Mouse (Mus musculus): ENCODE measurements around the gene Clic4. TPM values are rescaled to one million over a fixed set of nuclear protein-coding genes. Genes with fewer than 3 reads are reported as not detected.

Clic4 gene
- total and polyA plus RNA-seq, 2 experiments from 2014 or later, result 41.5 to 65.2 TPM

DNA sequence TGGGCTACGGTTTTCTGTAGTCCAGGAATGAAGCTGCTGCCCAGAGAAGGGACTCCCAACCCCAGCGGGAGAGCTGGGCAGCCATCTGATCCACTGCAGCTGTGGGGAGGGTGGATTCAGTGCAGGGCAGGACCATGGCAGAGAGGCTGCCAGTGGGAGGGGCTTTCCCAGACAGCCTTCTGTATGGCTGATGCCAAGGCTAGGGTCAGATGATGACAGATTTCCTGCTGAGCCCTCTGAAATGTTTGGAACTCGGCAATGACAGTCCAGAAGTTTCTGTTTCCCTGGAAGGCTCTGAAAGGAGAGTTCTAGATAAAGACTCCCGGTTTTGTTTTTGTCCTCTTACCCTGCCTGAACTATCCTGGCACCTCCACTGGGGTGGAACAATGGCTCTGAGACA, 40.1 kb upstream of the Clic4 start:
- Histone ChIP-seq H3K9ac (no peak overlapping the region), H3K4me1 (ENCODE audit: insufficient read depth) (no peaks in the 10 kb centered on the region), H3K9me3 (ENCODE audit: low read length) (no peaks in the 10 kb centered on the region), H3K36me3 (ENCODE audit: insufficient read depth) (peaks cover 12% of the 10 kb centered on the region), H3K27me3 (ENCODE audit: insufficient read depth, low read length) (no peaks in the 10 kb centered on the region), H3K4me2 (ENCODE audit: low read depth) (no peak overlapping the region), H3K4me3 (ENCODE audit: low read depth, low read length) (no peak overlapping the region), H3K27ac (ENCODE audit: low read depth, low read length) (no peak overlapping the region)
- DNase-seq, result no peak
- no peak for TF ChIP-seq CTCF (IDR thresholded peaks at IDR 0.05; ENCODE audit: low read depth)
- ATAC-seq, result peak; percentile 53; the same call in 1 of the 2 replicates
- 41% methylated on average over 4 of the region's 4 CpGs for WGBS

DNA sequence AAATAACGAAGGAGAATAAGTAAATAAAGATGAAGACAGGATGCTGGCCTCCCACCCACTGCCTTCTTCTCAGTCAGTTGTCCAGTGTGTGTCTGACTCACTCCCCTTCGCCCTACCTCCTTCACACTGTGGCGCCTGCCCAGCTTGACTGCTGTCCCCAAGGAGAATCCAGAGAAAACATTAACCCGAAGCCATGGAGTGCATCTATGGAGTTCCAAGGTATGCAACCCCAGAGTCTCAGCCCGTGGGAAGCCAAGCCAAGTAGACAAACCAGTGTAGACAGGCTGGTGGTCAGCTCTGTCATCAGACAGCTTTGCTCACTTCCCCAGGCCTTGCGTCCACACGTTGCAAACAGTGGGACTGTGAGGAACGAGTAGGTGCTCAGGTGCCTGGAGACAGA, 37.8 kb upstream of the Clic4 start:
- 88% methylated on average over 8 of the region's 8 CpGs for WGBS
- Histone ChIP-seq H3K9ac (no peak overlapping the region), H3K36me3 (ENCODE audit: insufficient read depth) (peaks cover 6% of the 10 kb centered on the region), H3K9me3 (ENCODE audit: low read length) (no peaks in the 10 kb centered on the region), H3K27me3 (ENCODE audit: insufficient read depth, low read length) (no peaks in the 10 kb centered on the region), H3K4me1 (ENCODE audit: insufficient read depth) (no peaks in the 10 kb centered on the region), H3K4me3 (ENCODE audit: low read depth, low read length) (no peak overlapping the region), H3K27ac (ENCODE audit: low read depth, low read length) (no peak overlapping the region), H3K4me2 (ENCODE audit: low read depth) (no peak overlapping the region)
- no peak for ATAC-seq
- no peak for TF ChIP-seq CTCF (IDR thresholded peaks at IDR 0.05; ENCODE audit: low read depth)
- no peak for DNase-seq

DNA sequence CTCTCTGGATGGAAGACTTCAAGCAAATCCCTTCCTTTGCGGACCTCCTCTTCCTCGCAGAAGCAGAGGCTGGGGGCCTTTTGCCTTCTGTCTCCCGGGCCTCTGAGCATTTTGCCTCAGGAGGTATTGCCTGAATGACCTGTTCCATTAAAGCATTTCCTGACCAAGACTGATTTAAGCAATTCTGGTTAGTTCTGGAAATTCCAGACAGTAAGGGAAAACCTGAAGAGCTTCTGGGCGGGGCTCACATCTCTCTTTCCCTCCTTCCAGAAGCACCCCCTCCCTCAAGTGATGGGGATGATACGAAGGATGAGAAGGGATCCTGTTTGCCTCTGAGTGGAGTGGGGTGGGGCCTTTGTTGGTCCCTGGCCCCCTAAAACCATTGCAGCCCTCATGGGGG, 37.1 kb upstream of the Clic4 start:
- no peak for ATAC-seq
- TF ChIP-seq CTCF (IDR thresholded peaks at IDR 0.05; ENCODE audit: low read depth), result no peak
- 75% methylated on average over 5 of the region's 5 CpGs for WGBS

DNA sequence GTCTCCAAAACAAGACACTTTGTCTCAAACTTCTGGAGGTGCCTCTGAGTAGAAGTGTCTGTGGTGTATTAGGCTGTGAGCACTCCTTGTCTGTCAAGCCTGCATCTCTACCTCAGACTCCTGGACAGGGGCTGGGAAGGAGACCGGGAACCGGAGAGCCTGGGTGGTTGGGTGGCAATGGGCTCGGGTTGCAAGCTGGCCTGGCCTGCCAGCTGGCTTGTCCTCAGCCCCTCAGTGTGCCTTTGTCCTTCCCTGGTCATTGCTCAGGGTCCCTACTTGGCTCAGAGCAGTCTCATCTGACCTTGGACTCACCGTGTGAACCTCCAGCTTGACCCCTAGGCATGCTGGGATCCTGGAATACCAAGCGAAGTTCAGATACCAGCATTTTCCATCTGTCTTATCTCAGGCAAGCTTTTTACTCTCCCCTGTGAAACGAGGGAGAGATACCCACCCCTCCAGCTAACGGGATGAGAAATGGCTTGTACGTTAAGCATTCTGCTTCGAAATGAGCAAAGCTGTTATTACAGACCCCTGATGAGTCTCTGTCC, 36.6 kb upstream of the Clic4 start:
- Histone ChIP-seq H3K4me3 (ENCODE audit: low read depth, low read length) (no peak overlapping the region), H3K9ac (no peak overlapping the region), H3K36me3 (ENCODE audit: insufficient read depth) (no peaks in the 10 kb centered on the region), H3K4me2 (ENCODE audit: low read depth) (no peak overlapping the region), H3K4me1 (ENCODE audit: insufficient read depth) (no peaks in the 10 kb centered on the region), H3K27ac (ENCODE audit: low read depth, low read length) (no peak overlapping the region), H3K9me3 (ENCODE audit: low read length) (no peaks in the 10 kb centered on the region), H3K27me3 (ENCODE audit: insufficient read depth, low read length) (no peaks in the 10 kb centered on the region)
- no peak for DNase-seq
- ATAC-seq, result no peak
- TF ChIP-seq CTCF (IDR thresholded peaks at IDR 0.05; ENCODE audit: low read depth), result no peak
- 61% methylated on average over 9 of the region's 9 CpGs for WGBS

More for the DNA sequence above, 37.1 kb upstream of the Clic4 start:
- Histone ChIP-seq H3K4me3 (ENCODE audit: low read depth, low read length) (no peak overlapping the region), H3K9me3 (ENCODE audit: low read length) (no peaks in the 10 kb centered on the region), H3K27me3 (ENCODE audit: insufficient read depth, low read length) (no peaks in the 10 kb centered on the region), H3K9ac (no peak overlapping the region), H3K36me3 (ENCODE audit: insufficient read depth) (no peaks in the 10 kb centered on the region), H3K27ac (ENCODE audit: low read depth, low read length) (no peak overlapping the region), H3K4me1 (ENCODE audit: insufficient read depth) (no peaks in the 10 kb centered on the region), H3K4me2 (ENCODE audit: low read depth) (no peak overlapping the region)
- DNase-seq, result no peak

DNA sequence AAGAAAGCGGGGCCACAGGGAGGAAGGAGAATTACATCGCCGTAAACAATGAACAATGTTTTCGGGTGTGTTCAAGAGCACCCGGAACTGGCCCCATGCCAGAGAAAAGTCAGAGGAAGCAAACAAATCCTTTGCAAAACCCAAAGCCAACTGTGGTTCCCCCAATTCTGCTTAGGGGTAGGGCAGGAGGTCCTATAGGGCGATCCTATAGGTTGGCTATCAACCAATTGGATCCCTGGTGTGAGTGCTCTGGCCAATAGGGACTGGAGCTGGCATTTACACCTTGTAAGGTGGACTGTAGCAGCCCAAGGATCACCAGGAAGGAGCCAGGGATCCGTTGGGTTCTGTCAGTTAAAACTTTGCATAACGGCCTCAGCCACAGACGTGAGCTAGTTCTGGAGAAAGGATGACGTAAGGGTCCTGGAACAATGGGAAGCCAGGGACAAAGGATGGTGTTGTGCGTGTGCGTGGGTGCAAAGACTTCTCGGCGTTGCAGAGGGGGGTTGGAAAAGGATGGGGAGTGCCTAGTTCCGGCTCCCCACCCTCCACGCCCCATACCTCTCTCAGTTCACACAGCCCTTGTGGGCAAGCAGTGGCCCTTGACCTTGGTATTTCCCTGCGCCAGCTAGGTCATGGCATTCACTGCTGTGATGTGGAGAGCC, 34.5 kb upstream of the Clic4 start:
- TF ChIP-seq CTCF (IDR thresholded peaks at IDR 0.05; ENCODE audit: low read depth), result no peak
- WGBS, result 38% methylated on average over 17 of the region's 17 CpGs
- Histone ChIP-seq H3K36me3 (ENCODE audit: insufficient read depth) (no peaks in the 10 kb centered on the region), H3K4me1 (ENCODE audit: insufficient read depth) (no peaks in the 10 kb centered on the region), H3K9me3 (ENCODE audit: low read length) (no peaks in the 10 kb centered on the region), H3K9ac (no peak overlapping the region), H3K4me2 (ENCODE audit: low read depth) (no peak overlapping the region), H3K4me3 (ENCODE audit: low read depth, low read length) (no peak overlapping the region), H3K27ac (ENCODE audit: low read depth, low read length) (no peak overlapping the region), H3K27me3 (ENCODE audit: insufficient read depth, low read length) (no peaks in the 10 kb centered on the region)
- no peak for DNase-seq
- ATAC-seq, result 0 out of 2 replicates have a peak, but pooled peaks have one; percentile 23

DNA sequence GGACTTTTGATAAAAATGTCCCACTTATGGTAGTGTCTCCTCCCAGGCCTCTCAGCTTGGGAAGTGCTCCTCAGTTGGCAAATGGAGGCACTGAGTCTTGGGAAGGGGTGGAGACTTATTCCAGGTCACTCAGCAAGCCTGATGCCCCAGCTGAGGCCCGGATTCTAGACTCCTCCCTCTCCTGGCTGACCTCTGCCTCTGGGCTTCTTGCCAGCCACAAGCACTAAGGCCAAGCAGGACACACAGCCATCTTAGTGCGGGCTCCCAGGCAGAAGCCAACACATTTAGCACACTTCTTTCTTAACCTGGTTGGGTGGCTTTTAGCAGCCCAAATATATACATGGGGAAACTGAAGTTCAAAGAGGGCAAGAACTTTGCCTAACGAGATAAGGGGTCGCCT, 33.9 kb upstream of the Clic4 start:
- Histone ChIP-seq H3K4me2 (ENCODE audit: low read depth) (no peak overlapping the region), H3K9ac (no peak overlapping the region), H3K4me3 (ENCODE audit: low read depth, low read length) (no peak overlapping the region), H3K36me3 (ENCODE audit: insufficient read depth) (no peaks in the 10 kb centered on the region), H3K27ac (ENCODE audit: low read depth, low read length) (no peak overlapping the region), H3K4me1 (ENCODE audit: insufficient read depth) (no peaks in the 10 kb centered on the region), H3K27me3 (ENCODE audit: insufficient read depth, low read length) (no peaks in the 10 kb centered on the region), H3K9me3 (ENCODE audit: low read length) (no peaks in the 10 kb centered on the region)
- ATAC-seq, result no peak
- no peak for TF ChIP-seq CTCF (IDR thresholded peaks at IDR 0.05; ENCODE audit: low read depth)
- 55% methylated on average over 4 of the region's 4 CpGs for WGBS
- no peak for DNase-seq

DNA sequence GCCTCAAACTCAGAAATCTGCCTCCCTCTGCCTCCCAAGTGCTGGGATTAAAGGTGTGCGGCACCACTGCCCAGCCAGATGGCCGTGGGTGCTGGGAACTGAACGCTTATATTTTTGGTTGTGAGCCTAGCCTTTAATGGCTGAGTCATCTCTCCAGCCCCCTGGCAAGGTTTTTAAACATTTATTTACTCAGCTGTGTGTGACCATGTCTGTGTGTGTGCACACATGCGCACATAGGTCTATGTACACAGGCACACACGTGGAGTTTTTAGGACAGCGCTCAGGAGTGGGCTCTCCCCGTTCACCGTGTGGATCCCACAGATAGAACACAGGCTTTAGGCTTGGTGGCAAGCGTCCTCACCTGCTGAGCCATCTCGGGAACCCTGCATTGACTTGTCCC, 29.6 kb upstream of the Clic4 start:
- no peak overlapping the region for H3K4me2 ChIP-seq (ENCODE audit: low read depth)
- no peak overlapping the region for H3K9ac ChIP-seq
- ATAC-seq, result no peak
- H3K27me3 ChIP-seq (ENCODE audit: insufficient read depth, low read length), result no peaks in the 10 kb centered on the region
- no peak for DNase-seq
- H3K9me3 ChIP-seq (ENCODE audit: low read length), result no peaks in the 10 kb centered on the region
- H3K36me3 ChIP-seq (ENCODE audit: insufficient read depth), result no peaks in the 10 kb centered on the region
- TF ChIP-seq CTCF (IDR thresholded peaks at IDR 0.05; ENCODE audit: low read depth), result no peak
- H3K27ac ChIP-seq (ENCODE audit: low read depth, low read length), result no peak overlapping the region
- WGBS, result 84% methylated on average over 10 of the region's 10 CpGs
- H3K4me1 ChIP-seq (ENCODE audit: insufficient read depth), result no peaks in the 10 kb centered on the region
- H3K4me3 ChIP-seq (ENCODE audit: low read depth, low read length), result no peak overlapping the region

Measured in forebrain, postnatal 0 days (tissue).